Mouse (Mus musculus) myocyte (in vitro differentiated cells): Measurements from ENCODE around the gene Twsg1.

Source experiments
- MYOD1 ChIP-seq, 3 experiments: IDR thresholded peaks; one replicate each; pipeline ENCODE4 v1.6.1; 2011; ENCODE audit warnings: control low read depth in 2 of 3, low read depth in 2 of 3, mild to moderate bottlenecking in 2 of 3, moderate library complexity in 1 of 3; ENCODE audit not compliant: insufficient read length in 2 of 3, control insufficient read depth in 1 of 3
- USF1 ChIP-seq: IDR thresholded peaks from one replicate; pipeline ENCODE4 v1.6.1; 2011; ENCODE audit warnings: low read depth, mild to moderate bottlenecking, control low read depth, moderate library complexity

DNA sequence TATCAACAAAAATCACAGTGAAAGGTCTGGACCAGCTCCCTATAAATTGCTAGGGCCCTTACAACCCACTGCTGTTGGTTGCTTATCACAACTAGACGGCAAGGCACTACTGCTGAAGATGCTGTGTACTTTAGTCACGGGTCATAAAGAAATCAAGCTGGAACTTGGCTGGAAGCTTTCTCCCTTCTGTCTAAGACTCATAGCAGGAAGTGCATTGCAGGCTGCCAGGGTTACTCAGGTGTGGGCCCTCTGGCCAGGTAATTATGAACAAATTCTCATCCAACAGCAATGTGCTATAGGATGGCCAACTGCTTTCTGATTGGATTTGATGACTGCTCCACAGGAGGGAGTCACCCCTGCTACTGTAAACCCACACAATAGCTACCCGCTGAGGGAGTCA is 8.0 kb upstream of the Twsg1 start:
- no peak for TF ChIP-seq USF1
- no peak for TF ChIP-seq MYOD1 (IDR thresholded peaks at IDR 0.05; ENCODE audit: control insufficient read depth in 1 of 3, insufficient read length in 2 of 3, low read depth in 2 of 3)
